Mouse (Mus musculus) lung, postnatal 4 days (tissue): ENCODE results near the gene Ttll10.

Experiments
- DNase-seq, 2 experiments: peaks; one replicate each; pipeline ENCODE4 v3.0.0; 2021

Ttll10 gene

GRCm38 (mm10) chr4:156024184-156024583, 35.0 kb downstream of the Ttll10 start:
- DNase-seq = no peak

- DNase-seq = no peak
Measured at GRCm38 (mm10) chr4:156023520-156023919, 35.7 kb downstream of the Ttll10 start.

DNA sequence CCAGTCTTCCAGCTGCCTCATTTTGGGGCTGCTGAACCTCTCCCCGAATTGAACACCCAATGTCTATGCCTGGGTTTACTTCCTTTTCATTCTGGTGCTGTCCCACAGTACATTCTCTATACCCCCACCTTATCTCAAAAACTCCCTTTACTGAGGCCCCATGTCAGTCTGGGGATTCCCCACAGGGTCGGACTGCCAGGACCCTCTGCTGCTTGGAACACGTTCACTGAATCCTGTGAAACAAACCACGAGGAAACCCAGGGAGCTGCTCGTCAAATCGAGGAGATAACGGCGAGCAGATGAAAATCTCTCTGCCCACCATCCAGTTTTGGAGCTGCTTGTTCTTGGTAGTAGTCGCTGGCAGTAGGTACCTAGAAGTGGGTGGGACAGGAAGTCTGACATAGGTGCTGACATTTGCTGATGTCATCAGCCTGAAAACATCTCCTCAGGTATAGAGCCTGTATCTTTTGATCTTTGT, 37.2 kb downstream of the Ttll10 start:
- DNase-seq = no peak

- no peak for DNase-seq
Measured at GRCm38 (mm10) chr4:156021381-156021780, 37.8 kb downstream of the Ttll10 start.

GRCm38 (mm10) chr4:156019771-156020170, 39.4 kb downstream of the Ttll10 start:
- DNase-seq = no peak

DNA sequence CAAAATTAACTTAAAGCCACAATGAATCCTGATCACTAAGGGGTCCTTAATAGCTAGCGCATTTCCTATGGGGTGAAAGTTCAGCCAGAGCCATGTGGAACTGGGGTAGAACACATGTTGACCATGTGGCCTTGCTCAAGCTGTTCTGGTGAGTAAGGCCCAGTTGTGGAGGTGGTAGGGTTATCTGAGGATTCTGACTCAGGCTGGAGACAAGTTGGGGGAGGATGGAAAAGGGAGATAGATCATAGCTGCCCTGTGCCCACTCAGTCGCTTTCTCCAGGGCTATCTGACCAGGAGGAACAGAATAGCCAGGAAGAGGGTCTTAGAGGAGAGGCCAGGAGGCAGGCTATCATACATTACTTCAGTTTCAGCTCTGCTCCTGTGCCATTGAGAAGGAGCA, 44.8 kb downstream of the Ttll10 start:
- DNase-seq = no peak

DNA sequence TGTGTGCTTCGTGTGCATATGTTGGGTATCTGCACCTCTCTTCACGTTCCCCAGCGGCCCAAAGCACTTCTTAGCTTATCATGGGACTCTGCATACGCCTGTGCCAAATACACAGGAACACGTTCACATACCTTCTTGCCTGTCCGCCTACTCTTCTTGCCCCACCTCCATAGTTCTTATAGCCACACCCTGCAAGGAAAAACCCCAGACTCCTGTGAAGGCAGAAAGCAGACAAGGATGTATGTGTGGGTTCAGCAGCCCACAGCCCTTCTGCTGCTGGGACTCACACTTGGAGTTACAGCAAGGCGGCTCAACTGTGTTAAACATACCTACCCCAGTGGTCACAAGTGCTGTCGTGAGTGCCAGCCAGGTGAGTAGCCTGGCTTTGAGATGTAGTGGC, 45.6 kb downstream of the Ttll10 start, which contains the start of gene Tnfrsf4:
Gene Tnfrsf4, plus strand, starts transcription at position 207 of the 400 bp plus-strand sequence.
- no peak for DNase-seq

GRCm38 (mm10) chr4:156008369-156008768, 50.8 kb downstream of the Ttll10 start:
- no peak for DNase-seq

- DNase-seq = no peak
Measured at GRCm38 (mm10) chr4:156004109-156004508, 55.1 kb downstream of the Ttll10 start.

DNA sequence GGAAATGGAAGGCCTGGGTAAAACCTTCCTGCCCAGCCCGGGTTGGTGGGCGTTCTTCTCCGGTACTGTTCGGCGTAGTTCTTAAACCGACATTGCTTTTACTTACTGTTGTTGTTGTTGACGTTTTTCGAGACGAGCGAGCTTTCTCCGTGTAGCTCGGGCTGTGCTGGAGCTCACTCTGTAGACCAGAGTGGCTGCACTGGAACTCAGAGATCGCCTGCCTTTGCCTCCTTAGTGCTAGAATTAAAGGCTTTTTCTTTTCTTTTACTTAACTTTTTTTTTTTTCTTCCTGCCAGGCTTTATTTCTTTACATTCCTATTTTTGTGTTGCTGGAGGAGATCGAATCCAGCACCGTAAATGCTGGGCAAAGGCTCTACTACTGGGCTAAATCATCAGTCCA, 65.6 kb downstream of the Ttll10 start:
- no peak for DNase-seq

DNA sequence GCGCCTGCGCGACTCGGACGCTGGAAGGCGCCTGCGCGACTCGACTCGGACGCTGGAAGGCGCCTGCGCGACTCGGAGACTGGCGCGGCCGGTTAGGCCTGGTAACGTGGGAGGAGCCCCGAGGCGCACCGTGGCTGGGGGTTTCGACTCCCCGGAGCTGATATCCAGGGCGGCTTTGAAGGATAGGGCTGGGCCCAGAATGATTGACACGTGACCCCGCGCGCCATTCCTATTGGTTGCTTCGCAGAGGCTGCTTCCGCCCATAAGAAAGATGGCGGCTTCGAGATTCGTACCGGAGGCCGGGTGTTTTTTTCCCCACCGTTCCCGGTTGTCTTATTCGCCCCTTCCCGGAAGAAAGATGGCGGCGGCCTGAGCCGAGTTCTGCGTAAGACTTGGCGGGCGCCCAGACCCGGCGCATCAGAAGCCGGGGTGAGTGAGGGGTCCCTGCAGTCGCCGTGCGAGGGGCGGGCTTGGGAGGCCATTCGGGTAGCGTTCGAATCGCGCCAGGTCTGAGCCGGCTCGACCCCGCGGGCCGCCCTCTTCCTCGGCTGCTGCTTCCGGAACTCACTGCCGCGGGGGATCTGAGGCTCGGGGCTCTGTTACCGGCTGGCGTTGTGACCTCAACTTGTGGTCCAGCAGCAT, 66.2 kb downstream of the Ttll10 start:
- peak; percentile 96 to 97 for DNase-seq

DNA sequence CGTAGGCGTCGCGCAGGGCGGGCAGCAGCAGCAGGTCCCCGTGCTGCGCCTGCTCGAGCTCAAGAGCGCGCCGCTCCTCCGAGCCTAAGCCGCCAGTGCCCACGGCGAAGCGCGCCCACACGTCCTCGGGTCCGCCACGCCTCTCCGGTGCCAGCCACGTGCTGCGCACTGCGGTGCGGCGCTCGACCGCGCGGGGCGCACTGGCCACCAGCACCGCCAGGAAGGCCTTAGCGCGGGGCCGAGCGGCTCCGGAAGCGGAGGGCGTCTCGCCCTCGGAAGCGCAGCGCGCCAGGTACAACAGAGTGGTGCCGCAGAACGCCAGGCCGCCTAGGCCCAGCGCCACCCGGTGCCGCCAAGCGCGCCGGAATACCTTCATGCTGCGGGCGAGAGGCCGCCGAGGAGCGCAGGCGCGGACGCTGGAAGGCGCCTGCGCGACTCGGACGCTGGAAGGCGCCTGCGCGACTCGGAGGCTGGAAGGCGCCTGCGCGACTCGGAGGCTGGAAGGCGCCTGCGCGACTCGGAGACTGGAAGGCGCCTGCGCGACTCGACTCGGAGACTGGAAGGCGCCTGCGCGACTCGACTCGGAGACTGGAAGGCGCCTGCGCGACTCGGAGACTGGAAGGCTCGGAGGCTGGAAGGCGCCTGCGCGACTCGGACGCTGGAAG, 66.8 kb downstream of the Ttll10 start, which contains the start of the genes B3galt6 and Sdf4:
Gene B3galt6, minus strand, starts transcription at position 409 of the 665 bp plus-strand sequence.
Gene Sdf4, plus strand, starts transcription at position 632 of the 665 bp plus-strand sequence.
- DNase-seq = peak; percentile 90 to 92

GRCm38 (mm10) chr4:155991908-155992230, 67.3 kb downstream of the Ttll10 start:
- no peak for DNase-seq

- peak; percentile 40 to 46 for DNase-seq
Measured at GRCm38 (mm10) chr4:155991211-155991907, 67.9 kb downstream of the Ttll10 start.
